Mouse (Mus musculus): ENCODE results near the gene Fhl2. TPM values are rescaled to one million over a fixed set of nuclear protein-coding genes. Genes with fewer than 3 reads are reported as not detected.
"Not testable (repeated sequence)": the region's sequence is repeated elsewhere in the genome, so short reads cannot be mapped to it uniquely, and the experiment has no call there.

Fhl2 gene
- total RNA-seq, 4 experiments from 2014 or later = 23.3 to 37.9 (median 32.1) TPM

- no peak for DNase-seq
These were observed 5.7 kb downstream of the Fhl2 start for GRCm38 (mm10) chr1:43191078-43191477.

- not testable (repeated sequence) for DNase-seq
These were observed 7.9 kb downstream of the Fhl2 start for GRCm38 (mm10) chr1:43188893-43189292.

- DNase-seq = no peak
These were observed 10.4 kb downstream of the Fhl2 start for GRCm38 (mm10) chr1:43186334-43186733.

- DNase-seq = no peak
These were observed 15.9 kb downstream of the Fhl2 start for GRCm38 (mm10) chr1:43180912-43181311.

- DNase-seq = no peak
These were observed 18.0 kb downstream of the Fhl2 start for GRCm38 (mm10) chr1:43178780-43179179.

- DNase-seq = no peak
These were observed 18.4 kb downstream of the Fhl2 start for GRCm38 (mm10) chr1:43178378-43178777.

- DNase-seq = no peak
These were observed 23.2 kb downstream of the Fhl2 start for GRCm38 (mm10) chr1:43173283-43174226.

- DNase-seq = no peak
These were observed 25.0 kb downstream of the Fhl2 start for GRCm38 (mm10) chr1:43171816-43172215.

- DNase-seq = no peak
These were observed 25.7 kb downstream of the Fhl2 start for GRCm38 (mm10) chr1:43171093-43171492.

- DNase-seq = no peak
These were observed 27.1 kb downstream of the Fhl2 start for GRCm38 (mm10) chr1:43169661-43170060.

GRCm38 (mm10) chr1:43169227-43169626 lies 27.6 kb downstream of the Fhl2 start:
- DNase-seq = no peak

GRCm38 (mm10) chr1:43168618-43169017 lies 28.2 kb downstream of the Fhl2 start:
- no peak for DNase-seq

- DNase-seq = no peak
These were observed 28.8 kb downstream of the Fhl2 start for GRCm38 (mm10) chr1:43168026-43168425.

- DNase-seq = no peak
These were observed 32.2 kb downstream of the Fhl2 start for GRCm38 (mm10) chr1:43164582-43164981.

- DNase-seq = peak; percentile 49
These were observed 33.0 kb downstream of the Fhl2 start for GRCm38 (mm10) chr1:43163467-43164418.

- DNase-seq = no peak
These were observed 33.7 kb downstream of the Fhl2 start for GRCm38 (mm10) chr1:43163084-43163466.

GRCm38 (mm10) chr1:43162394-43162793 lies 34.4 kb downstream of the Fhl2 start:
- no peak for DNase-seq

- no peak for DNase-seq
These were observed 37.4 kb downstream of the Fhl2 start for GRCm38 (mm10) chr1:43159429-43159828.

GRCm38 (mm10) chr1:43157907-43158306 lies 38.9 kb downstream of the Fhl2 start:
- no peak for DNase-seq

GRCm38 (mm10) chr1:43154491-43154890 lies 42.3 kb downstream of the Fhl2 start:
- no peak for DNase-seq

- peak; percentile 16 for DNase-seq
These were observed 43.2 kb downstream of the Fhl2 start for GRCm38 (mm10) chr1:43153538-43153937.

GRCm38 (mm10) chr1:43152626-43153025 lies 44.2 kb downstream of the Fhl2 start:
- no peak for DNase-seq

- DNase-seq = no peak
These were observed 46.6 kb downstream of the Fhl2 start for GRCm38 (mm10) chr1:43150225-43150624.

All from adrenal gland, adult 8-10 months (tissue).